Mouse (Mus musculus) embryonic fibroblast, embryonic 13.5 days (primary cell): ENCODE data around the gene Cyp4f39. TPM values are rescaled to one million over a fixed set of nuclear protein-coding genes. Genes with fewer than 3 reads are reported as not detected.
"Not testable (repeated sequence)": the region's sequence is repeated elsewhere in the genome, so short reads cannot be mapped to it uniquely, and the experiment has no call there.

ENCODE experiments used
- H3K27ac ChIP-seq: 2 replicates; pipeline ENCODE4 v1.5.1; 2012; ENCODE audit warnings: low read length, control low read depth, inconsistent platforms; ENCODE audit not compliant: insufficient read depth
- H3K4me1 ChIP-seq: 2 replicates; pipeline ENCODE4 v1.6.1; 2011; ENCODE audit warnings: low read length; ENCODE audit not compliant: control insufficient read depth, insufficient read depth
- H3K4me3 ChIP-seq: 2 replicates; pipeline ENCODE4 v1.5.1; 2011; ENCODE audit warnings: mild to moderate bottlenecking, control low read depth, low read length; ENCODE audit not compliant: insufficient read depth
- CTCF ChIP-seq: IDR thresholded peaks from 2 replicates; pipeline ENCODE4 v1.5.1; 2011; ENCODE audit warnings: mild to moderate bottlenecking, control low read depth, low read length, moderate library complexity, borderline replicate concordance; ENCODE audit not compliant: insufficient read depth
- POLR2A ChIP-seq: IDR thresholded peaks from 2 replicates; pipeline ENCODE4 v1.6.1; 2011; ENCODE audit warnings: low read depth, mild to moderate bottlenecking, control low read depth, low read length, moderate library complexity
- polyA plus RNA-seq: library from polyadenylated mRNA; stranded (reverse); fragments of >200 nt; gene quantifications from 2 replicates; pipeline ENCODE4 v1.2.4, GENCODE M21; 2011; ENCODE audit warnings: low read depth; ENCODE audit not compliant: missing spikeins, insufficient read length

The Cyp4f39 gene
- polyA plus RNA-seq, 1 experiment = not detected

DNA sequence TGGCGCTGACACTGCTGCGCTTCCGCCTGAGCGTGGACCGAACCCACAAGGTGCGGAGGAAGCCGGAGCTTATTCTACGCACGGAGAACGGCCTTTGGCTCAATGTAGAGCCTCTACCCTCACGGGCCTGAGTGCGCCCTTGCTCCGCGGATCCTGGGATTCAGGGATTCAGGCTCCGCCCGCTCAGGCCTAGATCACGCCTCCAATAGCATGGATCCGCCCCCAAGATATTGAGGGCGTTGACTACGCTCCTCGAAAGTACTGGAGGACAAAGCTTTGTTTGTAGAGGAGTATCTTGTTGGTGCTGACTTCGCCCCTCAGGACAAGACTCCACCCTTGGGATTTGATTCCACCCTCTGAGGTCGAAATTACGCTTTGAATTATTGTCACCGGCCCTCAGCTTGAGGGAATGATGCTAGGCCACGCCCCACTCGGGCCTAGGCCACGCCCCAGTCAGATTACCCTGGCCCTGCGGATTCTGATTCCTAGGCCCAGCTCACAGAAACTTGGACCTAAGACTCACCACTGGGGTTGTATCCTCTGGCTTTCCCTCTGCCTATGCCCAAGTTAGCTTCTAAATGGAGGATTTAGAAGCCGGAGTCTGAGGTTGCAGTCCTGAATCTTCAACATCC lies 39.9 kb downstream of the Cyp4f39 start:
- TF ChIP-seq CTCF = no peak
- peak; percentile 55 for TF ChIP-seq POLR2A
- no peaks in the 10 kb centered on the region for H3K4me1 ChIP-seq
- no peak overlapping the region for H3K27ac ChIP-seq
- no peak overlapping the region for H3K4me3 ChIP-seq

DNA sequence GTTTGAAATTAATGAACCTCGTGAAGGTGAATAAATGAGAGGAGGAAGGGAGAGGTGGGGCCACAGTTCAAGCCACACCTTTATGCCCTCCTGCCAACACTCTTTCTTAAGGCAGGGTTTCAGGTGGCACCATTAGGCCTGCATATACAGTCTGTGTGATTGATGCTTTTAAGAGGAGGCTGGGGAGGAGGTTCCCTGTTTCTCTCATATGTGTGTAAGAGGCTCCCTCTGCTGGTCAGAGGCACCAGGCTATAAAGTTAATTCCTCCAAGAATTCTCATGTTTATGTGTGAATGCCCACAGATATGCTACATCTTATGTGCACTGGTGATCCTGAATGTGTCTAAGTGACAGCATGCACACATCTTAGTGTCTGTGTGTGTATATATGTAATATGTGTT lies 42.1 kb downstream of the Cyp4f39 start:
- H3K4me1 ChIP-seq = no peaks in the 10 kb centered on the region
- no peak overlapping the region for H3K27ac ChIP-seq
- TF ChIP-seq POLR2A = no peak
- TF ChIP-seq CTCF = no peak
- no peak overlapping the region for H3K4me3 ChIP-seq

DNA sequence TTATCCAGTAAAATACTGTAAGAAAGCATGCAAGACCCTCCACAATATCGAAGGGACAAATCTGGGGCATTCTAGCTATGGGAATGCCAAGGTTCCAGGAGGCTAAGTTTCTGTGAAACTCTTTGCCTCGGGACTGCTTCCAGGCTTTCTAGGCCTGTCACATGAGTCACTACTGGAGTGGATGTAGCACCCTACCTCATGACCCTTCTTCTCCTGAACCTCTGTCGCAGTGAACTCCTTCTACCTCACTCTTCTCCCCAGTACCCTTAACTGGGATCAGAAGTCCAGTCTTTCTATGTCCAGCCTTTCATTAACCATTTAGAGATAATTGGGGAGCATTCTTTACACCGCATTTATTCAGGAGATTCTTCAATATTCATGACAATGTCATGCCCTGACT lies 48.0 kb downstream of the Cyp4f39 start:
- H3K27ac ChIP-seq = peak overlapping the region; percentile 7; the same call in 1 of the 2 replicates
- not testable (repeated sequence) for H3K4me3 ChIP-seq, H3K4me1 ChIP-seq

DNA sequence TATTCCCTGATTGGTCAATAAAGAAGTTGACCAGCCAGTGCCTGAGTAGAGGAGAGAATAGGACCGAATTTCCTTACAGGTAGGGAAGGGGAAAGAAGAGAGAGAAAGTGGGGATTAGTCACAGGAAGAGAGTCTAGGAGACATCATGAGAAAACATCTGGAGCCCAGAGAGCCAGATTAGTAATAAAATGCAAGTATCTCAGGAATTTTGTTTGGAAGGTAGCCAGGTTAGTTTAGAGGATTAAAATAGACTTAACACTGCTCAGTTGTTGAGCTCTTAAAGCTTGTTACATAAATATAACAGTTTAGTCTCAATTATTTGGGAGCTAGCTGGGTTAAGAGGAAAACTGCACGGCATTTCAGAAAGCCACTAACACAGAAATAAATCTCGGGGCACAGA lies 48.5 kb downstream of the Cyp4f39 start:
- TF ChIP-seq POLR2A = no peak
- TF ChIP-seq CTCF = no peak

DNA sequence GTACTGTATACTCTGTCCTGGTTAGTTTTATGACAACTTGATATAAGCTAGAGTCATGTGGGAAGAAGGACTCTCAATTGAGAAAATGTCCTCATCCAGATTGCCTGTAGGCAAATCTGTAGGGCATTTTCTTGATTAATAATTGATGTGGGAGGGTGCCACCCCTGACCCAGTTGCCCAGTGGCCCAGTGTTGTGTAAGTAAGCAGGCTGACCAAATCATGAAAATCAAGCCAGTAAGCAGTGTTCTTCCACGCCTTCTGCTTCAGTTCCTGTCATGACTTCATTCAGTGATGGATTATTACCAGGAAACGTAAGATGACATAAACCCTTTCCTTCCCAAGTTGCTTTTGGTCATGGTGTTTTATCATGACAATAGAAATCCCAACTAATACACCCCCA lies 50.6 kb downstream of the Cyp4f39 start:
- no peak for TF ChIP-seq POLR2A
- TF ChIP-seq CTCF = no peak
- H3K27ac ChIP-seq = no peak overlapping the region

More for the DNA sequence above, 48.5 kb downstream of the Cyp4f39 start:
- Histone ChIP-seq H3K4me1 (peaks cover 5% of the 10 kb centered on the region), H3K4me3 (no peak overlapping the region), H3K27ac (peak overlapping the region; percentile 47; the same call in 1 of the 2 replicates)

DNA sequence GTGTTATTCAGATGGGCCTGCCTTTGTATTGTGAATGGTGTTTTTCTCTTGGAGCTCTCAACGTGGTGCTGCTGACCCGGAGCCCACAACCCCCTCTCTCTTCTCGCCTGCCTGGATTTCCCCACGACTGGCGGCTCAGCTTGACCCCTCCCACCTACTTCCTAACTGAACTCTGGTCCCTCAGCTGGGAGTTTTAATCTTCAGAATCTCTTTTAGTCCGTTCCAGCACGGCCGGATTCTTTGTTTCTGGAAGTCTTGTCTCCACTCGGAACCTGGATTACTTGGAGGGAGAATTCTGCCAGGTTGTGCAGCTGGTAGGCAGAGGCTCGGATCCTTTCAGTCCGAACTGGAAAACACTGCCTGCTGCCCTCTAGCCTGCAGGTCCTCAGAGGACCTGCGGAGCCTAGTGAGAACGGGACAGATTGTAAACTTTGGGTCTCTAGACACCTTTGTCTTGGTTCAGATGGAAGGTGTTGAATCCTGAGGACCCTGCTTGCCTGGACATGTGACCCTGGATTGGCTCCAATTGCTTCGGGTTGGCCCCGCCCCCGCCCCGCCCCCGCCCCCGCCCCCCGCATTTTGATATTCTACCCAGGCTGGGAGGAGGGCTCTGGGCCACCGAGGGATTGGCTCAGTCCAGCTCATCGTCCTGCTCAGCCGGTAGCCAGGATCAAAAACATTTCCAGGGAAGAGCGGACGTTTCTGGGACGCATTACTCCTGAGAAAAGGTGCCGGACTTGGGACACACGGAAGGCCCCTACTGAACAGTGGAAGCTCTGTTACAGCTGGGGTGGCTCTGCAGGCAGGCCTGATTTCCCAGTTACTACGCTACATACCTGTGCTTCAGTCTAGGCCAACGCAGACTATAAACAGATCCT lies 53.6 kb downstream of the Cyp4f39 start, which contains the start of gene Cyp4f17:
Gene Cyp4f17, plus strand, starts transcription at position 200 of the 878 bp plus-strand sequence.
- peak within 1 kb of the TSS; percentile 59 for H3K4me3 ChIP-seq
- H3K4me1 ChIP-seq = peaks cover 5% of the 10 kb centered on the region
- TF ChIP-seq POLR2A = peak; percentile 98
- no peak for TF ChIP-seq CTCF
- peak within 1 kb of the TSS; percentile 90 for H3K27ac ChIP-seq

More for the DNA sequence above, 50.6 kb downstream of the Cyp4f39 start:
- Histone ChIP-seq H3K4me3 (no peak overlapping the region), H3K4me1 (peaks cover 5% of the 10 kb centered on the region)

DNA sequence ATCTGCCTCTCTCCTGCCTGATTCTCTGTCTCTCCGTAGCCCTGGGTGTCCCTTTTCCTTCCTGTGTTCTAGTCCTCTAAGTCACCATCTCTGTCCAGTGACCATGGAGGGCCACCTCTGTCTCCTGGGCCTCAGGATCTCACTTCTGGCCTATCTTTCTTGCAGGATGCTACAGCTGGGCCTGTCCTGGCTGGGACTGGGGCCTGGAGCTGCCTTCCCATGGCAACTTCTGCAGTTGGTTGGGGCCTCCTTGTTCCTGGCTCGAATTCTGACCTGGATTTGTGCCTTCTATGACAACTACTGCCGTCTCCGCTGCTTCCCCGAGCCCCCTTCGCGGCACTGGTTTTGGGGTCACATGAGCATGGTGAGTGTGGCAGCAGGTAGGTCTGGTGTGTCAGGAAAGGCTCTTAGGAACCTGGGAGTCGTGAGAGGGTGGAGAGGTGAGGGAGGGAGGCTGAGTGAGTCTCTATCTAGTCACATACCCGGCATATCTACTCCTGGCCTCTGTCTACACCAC lies 54.3 kb downstream of the Cyp4f39 start:
- TF ChIP-seq CTCF (no peak), POLR2A (no peak)
- H3K27ac ChIP-seq = peak overlapping the region; percentile 2; the same call in 1 of the 2 replicates
- no peaks in the 10 kb centered on the region; the same call in none of the 2 replicates for H3K4me1 ChIP-seq
- H3K4me3 ChIP-seq = peak overlapping the region; percentile 59

DNA sequence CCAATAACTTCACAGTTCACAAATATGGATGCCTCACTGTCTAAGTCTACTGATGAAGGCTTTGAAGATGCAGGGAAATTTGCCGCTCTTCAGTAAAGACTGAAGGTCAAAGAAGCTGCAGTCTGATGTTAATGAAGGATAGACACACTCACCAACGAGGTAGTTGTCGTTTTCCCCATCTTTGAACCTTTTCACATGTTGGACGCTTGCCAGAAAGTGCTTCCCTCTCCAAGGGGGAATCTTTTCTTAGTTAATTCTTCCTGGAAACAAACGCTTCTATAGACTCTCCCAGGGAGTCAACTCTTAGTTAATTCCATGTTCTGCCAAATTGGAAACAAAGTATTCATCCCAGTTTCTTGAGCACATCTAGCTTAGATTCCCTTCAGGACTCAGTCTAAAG lies 63.6 kb downstream of the Cyp4f39 start:
- TF ChIP-seq POLR2A = no peak
- TF ChIP-seq CTCF = no peak
- Histone ChIP-seq H3K4me3 (no peak overlapping the region), H3K27ac (no peak overlapping the region), H3K4me1 (no peaks in the 10 kb centered on the region)

DNA sequence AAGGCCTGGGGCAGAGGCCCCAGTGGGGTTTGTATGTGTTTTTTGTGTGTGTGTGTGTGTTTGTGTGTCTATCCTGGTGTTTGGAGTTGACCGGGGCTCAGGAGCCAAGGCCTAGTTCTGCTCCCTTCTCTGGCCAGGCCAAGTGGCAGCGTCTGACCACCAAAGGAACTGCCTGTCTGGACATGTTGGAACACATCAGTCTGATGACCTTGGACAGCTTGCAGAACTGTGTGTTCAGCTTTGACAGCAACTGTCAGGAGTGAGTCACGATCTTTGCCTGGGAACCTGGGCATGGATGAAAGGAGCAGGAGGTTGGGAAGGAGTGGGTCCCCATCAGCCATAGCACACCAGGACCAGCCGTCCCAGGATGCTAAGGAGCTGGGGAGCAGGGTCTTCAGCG lies 69.5 kb downstream of the Cyp4f39 start:
- TF ChIP-seq CTCF = no peak
- no peak for TF ChIP-seq POLR2A
- H3K27ac ChIP-seq = no peak overlapping the region
- no peaks in the 10 kb centered on the region for H3K4me1 ChIP-seq
- H3K4me3 ChIP-seq = no peak overlapping the region

DNA sequence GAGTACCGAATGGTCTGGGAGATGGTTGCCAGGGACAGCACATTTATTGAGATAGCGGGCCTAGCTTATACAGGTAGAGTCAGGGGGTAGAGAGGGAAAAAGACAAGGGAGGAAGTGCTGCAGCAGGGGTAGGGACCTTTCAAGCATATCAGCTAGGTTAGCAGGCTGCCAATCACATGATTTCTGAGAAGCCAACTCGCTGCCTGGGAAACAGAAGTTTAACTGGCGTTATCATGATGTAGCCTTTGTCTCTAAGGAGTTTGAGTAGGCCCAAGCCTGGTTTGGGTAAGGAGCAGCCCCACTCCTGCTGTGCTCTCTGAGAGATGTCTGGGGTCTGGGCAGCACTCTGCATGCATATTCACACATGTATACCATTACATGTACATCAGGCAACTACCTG lies 69.9 kb downstream of the Cyp4f39 start:
- H3K27ac ChIP-seq = no peak overlapping the region
- H3K4me3 ChIP-seq = no peak overlapping the region
- no peaks in the 10 kb centered on the region for H3K4me1 ChIP-seq
- TF ChIP-seq POLR2A = no peak
- no peak for TF ChIP-seq CTCF
